Mouse (Mus musculus): ENCODE measurements around the gene Klf5. TPM values are rescaled to one million over a fixed set of nuclear protein-coding genes. Genes with fewer than 3 reads are reported as not detected.
A peak's percentile ranks its signal among the peaks of the same experiment; 100 is the strongest.

Klf5 gene
- total and polyA plus RNA-seq, 3 experiments: 0.69 to 3.9 TPM; not detected in 1

GRCm38 (mm10) chr14:99280825-99281433 lies 17.6 kb upstream of the Klf5 start:
- Histone ChIP-seq H3K27ac (ENCODE audit: control insufficient read depth, low read depth, low read length) (no peak overlapping the region), H3K9me3 (replicated peaks; ENCODE audit: insufficient read depth, low read length) (no peaks in the 10 kb centered on the region), H3K79me2 (ENCODE audit: control insufficient read depth, insufficient read depth, low read length, poor library complexity) (no peaks in the 10 kb centered on the region), H3K9ac (ENCODE audit: control insufficient read depth, low read depth, low read length, poor library complexity, severe bottlenecking) (no peak overlapping the region), H3K36me3 (ENCODE audit: control insufficient read depth in 1 of 2, insufficient read depth in 2 of 2, low read length in 2 of 2) (peaks cover 0 to 8% of the 10 kb centered on the region in 2 experiments; a peak in 2 of 4 replicates), H3K27me3 (ENCODE audit: control insufficient read depth in 1 of 2, insufficient read depth in 2 of 2, low read length in 2 of 2) (no peaks in the 10 kb centered on the region), H3K4me1 (ENCODE audit: control insufficient read depth in 1 of 2, insufficient read depth in 2 of 2, low read length in 2 of 2) (peaks cover 3 to 19% of the 10 kb centered on the region in 2 experiments; a peak in 3 of 4 replicates), H3K4me3 (ENCODE audit: control insufficient read depth in 1 of 2, insufficient read depth in 1 of 2, low read depth in 2 of 2, low read length in 2 of 2) (no peak overlapping the region)
- TF ChIP-seq GATA1 (IDR thresholded peaks at IDR 0.05; ENCODE audit: low read depth, low read length): no peak
- no peak for TF ChIP-seq CTCF (IDR thresholded peaks at IDR 0.05 in 2 of 3, conservative IDR thresholded peaks at IDR 0.05 in 1 of 3; ENCODE audit: control insufficient read depth in 1 of 3, insufficient read depth in 1 of 3, low read depth in 2 of 3, low read length in 3 of 3, poor library complexity in 1 of 3, severe bottlenecking in 1 of 3)
- no peak for TF ChIP-seq SIN3A (IDR thresholded peaks at IDR 0.05; ENCODE audit: low read length)
- TF ChIP-seq RAD21 (IDR thresholded peaks at IDR 0.05; ENCODE audit: low read depth, low read length): no peak
- no peak for TF ChIP-seq TCF12 (IDR thresholded peaks at IDR 0.05; ENCODE audit: low read depth, low read length)
- TF ChIP-seq KAT2A (conservative IDR thresholded peaks at IDR 0.05; ENCODE audit: low read depth, low read length): no peak
- no peak for TF ChIP-seq POLR2A (IDR thresholded peaks at IDR 0.05; ENCODE audit: control insufficient read depth in 1 of 2, insufficient read depth in 1 of 2, low read depth in 1 of 2, low read length in 2 of 2, poor library complexity in 1 of 2)
- TF ChIP-seq HCFC1 (IDR thresholded peaks at IDR 0.05; ENCODE audit: low read depth, low read length): no peak
- TF ChIP-seq NELFE (IDR thresholded peaks at IDR 0.05; ENCODE audit: low read depth, low read length): no peak
- no peak for TF ChIP-seq ZKSCAN1 (IDR thresholded peaks at IDR 0.05; ENCODE audit: low read depth, low read length)
- no peak for TF ChIP-seq POLR2AphosphoS5 (IDR thresholded peaks at IDR 0.05; ENCODE audit: borderline replicate concordance, low read depth, low read length)
- TF ChIP-seq JUND (IDR thresholded peaks at IDR 0.05; ENCODE audit: low read depth, low read length): no peak
- TF ChIP-seq TAL1 (IDR thresholded peaks at IDR 0.05; ENCODE audit: low read length): no peak
- TF ChIP-seq MXI1 (IDR thresholded peaks at IDR 0.05; ENCODE audit: low read depth, low read length): no peak
- TF ChIP-seq BHLHE40 (IDR thresholded peaks at IDR 0.05; ENCODE audit: borderline replicate concordance, low read depth, low read length): no peak
- no peak for TF ChIP-seq MEF2A (IDR thresholded peaks at IDR 0.05; ENCODE audit: extremely low read depth, insufficient replicate concordance, low read depth, low read length, poor library complexity, severe bottlenecking)
- TF ChIP-seq MYB (IDR thresholded peaks at IDR 0.05; ENCODE audit: low read depth, low read length): no peak
- no peak for TF ChIP-seq MAX (IDR thresholded peaks at IDR 0.05; ENCODE audit: low read length)
- TF ChIP-seq EP300 (IDR thresholded peaks at IDR 0.05; ENCODE audit: low read depth in 1 of 2, low read length in 2 of 2): no peak
- no peak for TF ChIP-seq RCOR1 (IDR thresholded peaks at IDR 0.05; ENCODE audit: low read depth, low read length)
- no peak for DNase-seq (ENCODE audit: low read depth, low spot score)

- Histone ChIP-seq H3K9ac (ENCODE audit: control insufficient read depth, low read depth, low read length, poor library complexity, severe bottlenecking) (no peak overlapping the region; the same call in 1 of the 2 replicates), H3K79me2 (ENCODE audit: control insufficient read depth, insufficient read depth, low read length, poor library complexity) (no peaks in the 10 kb centered on the region), H3K4me1 (ENCODE audit: control insufficient read depth in 1 of 2, insufficient read depth in 2 of 2, low read length in 2 of 2) (peaks cover 3 to 11% of the 10 kb centered on the region in 2 experiments; a peak in 3 of 4 replicates), H3K4me3 (ENCODE audit: control insufficient read depth in 1 of 2, insufficient read depth in 1 of 2, low read depth in 2 of 2, low read length in 2 of 2) (no peak overlapping the region), H3K9me3 (replicated peaks; ENCODE audit: insufficient read depth, low read length) (no peaks in the 10 kb centered on the region), H3K36me3 (ENCODE audit: control insufficient read depth in 1 of 2, insufficient read depth in 2 of 2, low read length in 2 of 2) (peaks cover 0 to 5% of the 10 kb centered on the region in 2 experiments; a peak in 2 of 4 replicates), H3K27ac (ENCODE audit: control insufficient read depth, low read depth, low read length) (no peak overlapping the region), H3K27me3 (ENCODE audit: control insufficient read depth in 1 of 2, insufficient read depth in 2 of 2, low read length in 2 of 2) (no peaks in the 10 kb centered on the region; a peak in 1 of 4 replicates)
- TF ChIP-seq ETS1 (IDR thresholded peaks at IDR 0.05; ENCODE audit: low read depth, low read length): peak; percentile 60; the same call in 1 of the 2 replicates
- peak; percentile 29 to 30; a peak in 2 of 4 replicates for TF ChIP-seq EP300 (IDR thresholded peaks at IDR 0.05; ENCODE audit: low read depth in 1 of 2, low read length in 2 of 2)
- no peak for TF ChIP-seq MAFK (IDR thresholded peaks at IDR 0.05; ENCODE audit: borderline replicate concordance, low read depth, low read length)
- TF ChIP-seq GATA1 (IDR thresholded peaks at IDR 0.05; ENCODE audit: low read depth, low read length): peak; percentile 80
- DNase-seq (ENCODE audit: low read depth, low spot score): peak; percentile 72
These were observed 13.0 kb upstream of the Klf5 start for GRCm38 (mm10) chr14:99285486-99285885.

Data from MEL (cell line).